Mouse (Mus musculus) C2C12 (cell line): ENCODE data around the gene Mto1.

ENCODE experiments used
- CEBPB ChIP-seq: IDR thresholded peaks from one replicate; pipeline ENCODE4 v1.6.1; 2011; ENCODE audit warnings: low read depth, mild to moderate bottlenecking, control low read depth, moderate library complexity
- CTCF ChIP-seq: IDR thresholded peaks from one replicate; pipeline ENCODE4 v1.5.1; 2011; ENCODE audit not compliant: control insufficient read depth, insufficient read depth, insufficient read length
- MAX ChIP-seq: IDR thresholded peaks from one replicate; pipeline ENCODE4 v1.6.1; 2011; ENCODE audit warnings: mild to moderate bottlenecking, control low read depth
- MYOG ChIP-seq: IDR thresholded peaks from one replicate; pipeline ENCODE4 v1.6.1; 2011; ENCODE audit not compliant: control insufficient read depth, insufficient read length; ENCODE audit errors: extremely low read depth
- USF1 ChIP-seq: IDR thresholded peaks from one replicate; pipeline ENCODE4 v1.6.1; 2011; ENCODE audit warnings: low read depth, mild to moderate bottlenecking, control low read depth, moderate library complexity

DNA sequence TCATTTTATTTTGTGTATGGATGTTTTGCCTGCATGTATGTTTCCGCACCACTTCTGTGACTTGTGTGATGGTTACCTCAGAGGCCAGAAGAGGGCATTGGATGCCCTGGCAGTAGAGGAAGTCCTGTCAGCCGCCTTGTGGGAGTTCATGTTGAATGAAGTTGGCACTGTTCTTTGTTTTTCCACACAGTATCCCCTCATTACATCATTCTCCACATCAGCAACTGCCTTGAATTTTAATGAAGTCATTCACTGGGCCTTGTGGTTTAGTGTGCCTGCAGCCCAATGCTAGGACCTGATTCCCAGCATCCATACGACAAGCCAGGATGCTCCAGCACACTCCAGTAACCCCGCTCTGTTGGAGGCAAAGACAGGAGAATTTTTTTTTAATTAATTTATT, 53.3 kb downstream of the Mto1 start:
- TF ChIP-seq MAX (no peak), CTCF (no peak), MYOG (no peak), USF1 (no peak), CEBPB (no peak)
